Mouse (Mus musculus) MEL (cell line): ENCODE data around the gene Bpifa1. TPM values are rescaled to one million over a fixed set of nuclear protein-coding genes. Genes with fewer than 3 reads are reported as not detected.

ENCODE experiments used
- DNase-seq: peaks from one replicate; pipeline ENCODE4 v3.0.0; 2011; ENCODE audit warnings: low read depth, low spot score
- H3K27ac ChIP-seq: 2 replicates; pipeline ENCODE4 v1.5.1; 2012; ENCODE audit warnings: low read depth, mild to moderate bottlenecking, control low read depth, low read length, moderate library complexity; ENCODE audit not compliant: control insufficient read depth
- H3K27me3 ChIP-seq, 2 experiments: fragments of 150-350 bp in 1 of 2; sonication (generic) in 1 of 2; 2 replicates each; pipeline ENCODE4 v1.6.1; 2012; ENCODE audit warnings: low read length in 2 of 2, mild to moderate bottlenecking in 2 of 2, improper control_type of control experiment in 1 of 2, moderate library complexity in 1 of 2; ENCODE audit not compliant: insufficient read depth in 2 of 2, control insufficient read depth in 1 of 2
- H3K36me3 ChIP-seq, 2 experiments: 2 replicates each; pipeline ENCODE4 v1.6.1; 2012 to 2014; ENCODE audit warnings: low read length in 2 of 2, improper control_type of control experiment in 1 of 2, inconsistent platforms in 1 of 2, mild to moderate bottlenecking in 1 of 2; ENCODE audit not compliant: insufficient read depth in 2 of 2, control insufficient read depth in 1 of 2
- H3K4me1 ChIP-seq, 2 experiments: fragments of 150-350 bp in 1 of 2; sonication (generic) in 1 of 2; 2 replicates each; pipeline ENCODE4 v1.6.1; 2012; ENCODE audit warnings: low read length in 2 of 2, improper control_type of control experiment in 1 of 2, mild to moderate bottlenecking in 1 of 2; ENCODE audit not compliant: insufficient read depth in 2 of 2, control insufficient read depth in 1 of 2
- H3K4me3 ChIP-seq, 2 experiments: fragments of 150-350 bp in 1 of 2; sonication (generic) in 1 of 2; 2 replicates each; pipeline ENCODE4 v1.5.1; 2012; ENCODE audit warnings: low read depth in 2 of 2, low read length in 2 of 2, mild to moderate bottlenecking in 2 of 2, moderate library complexity in 2 of 2, control low read depth in 1 of 2, improper control_type of control experiment in 1 of 2; ENCODE audit not compliant: control insufficient read depth in 1 of 2, insufficient read depth in 1 of 2
- H3K79me2 ChIP-seq: 2 replicates; pipeline ENCODE4 v1.6.1; 2012; ENCODE audit warnings: mild to moderate bottlenecking, low read length, moderate library complexity; ENCODE audit not compliant: control insufficient read depth, poor library complexity, insufficient read depth
- H3K9ac ChIP-seq: 2 replicates; pipeline ENCODE4 v1.6.1; 2012; ENCODE audit warnings: low read depth, mild to moderate bottlenecking, control low read depth, low read length, moderate library complexity; ENCODE audit not compliant: control insufficient read depth, poor library complexity, severe bottlenecking
- H3K9me3 ChIP-seq: fragments of 150-350 bp; sonication (generic); replicated peaks from 2 replicates; pipeline ENCODE4 v1.6.1; 2012; ENCODE audit warnings: mild to moderate bottlenecking, low read length, improper control_type of control experiment, moderate library complexity; ENCODE audit not compliant: insufficient read depth
- BHLHE40 ChIP-seq: IDR thresholded peaks from 2 replicates; pipeline ENCODE4 v1.6.1; 2012; ENCODE audit warnings: low read depth, mild to moderate bottlenecking, inconsistent platforms, low read length, improper control_type of control experiment, borderline replicate concordance
- CHD1 ChIP-seq: IDR thresholded peaks from 2 replicates; pipeline ENCODE4 v1.6.1; 2012; ENCODE audit warnings: low read depth, mild to moderate bottlenecking, inconsistent platforms, low read length, improper control_type of control experiment
- CHD2 ChIP-seq: IDR thresholded peaks from 2 replicates; pipeline ENCODE4 v1.6.1; 2011; ENCODE audit warnings: low read length, improper control_type of control experiment
- CTCF ChIP-seq, 3 experiments: IDR thresholded peaks in 2 of 3; conservative IDR thresholded peaks in 1 of 3; 2 replicates each; pipeline ENCODE4 v1.5.1; 2011 to 2012; ENCODE audit warnings: low read length in 3 of 3, low read depth in 2 of 3, mild to moderate bottlenecking in 2 of 3, improper control_type of control experiment in 1 of 3, inconsistent platforms in 1 of 3, mixed read lengths in 1 of 3, moderate library complexity in 1 of 3; ENCODE audit not compliant: control insufficient read depth in 1 of 3, insufficient read depth in 1 of 3, poor library complexity in 1 of 3, severe bottlenecking in 1 of 3
- E2F4 ChIP-seq: IDR thresholded peaks from 2 replicates; pipeline ENCODE4 v1.6.1; 2011; ENCODE audit warnings: low read depth, low read length, improper control_type of control experiment, borderline replicate concordance
- ELF1 ChIP-seq: IDR thresholded peaks from 2 replicates; pipeline ENCODE4 v1.6.1; 2014; ENCODE audit warnings: low read depth, mild to moderate bottlenecking, inconsistent platforms, low read length, improper control_type of control experiment, moderate library complexity
- GABPA ChIP-seq: IDR thresholded peaks from 2 replicates; pipeline ENCODE4 v1.6.1; 2012; ENCODE audit warnings: low read depth, mild to moderate bottlenecking, inconsistent platforms, low read length, improper control_type of control experiment, moderate library complexity
- HCFC1 ChIP-seq: IDR thresholded peaks from 2 replicates; pipeline ENCODE4 v1.6.1; 2012; ENCODE audit warnings: low read depth, mild to moderate bottlenecking, inconsistent platforms, low read length, improper control_type of control experiment, moderate library complexity
- JUND ChIP-seq: IDR thresholded peaks from 2 replicates; pipeline ENCODE4 v1.6.1; 2011; ENCODE audit warnings: low read depth, mild to moderate bottlenecking, improper control_type of control experiment, low read length
- MAFK ChIP-seq: IDR thresholded peaks from 2 replicates; pipeline ENCODE4 v1.6.1; 2011; ENCODE audit warnings: low read depth, mild to moderate bottlenecking, low read length, improper control_type of control experiment, borderline replicate concordance
- MAX ChIP-seq: IDR thresholded peaks from 2 replicates; pipeline ENCODE4 v1.6.1; 2011; ENCODE audit warnings: low read length, improper control_type of control experiment
- MAZ ChIP-seq: IDR thresholded peaks from 2 replicates; pipeline ENCODE4 v1.6.1; 2012; ENCODE audit warnings: low read depth, mild to moderate bottlenecking, inconsistent platforms, low read length, improper control_type of control experiment
- MEF2A ChIP-seq: IDR thresholded peaks from 2 replicates; pipeline ENCODE4 v1.6.1; 2014; ENCODE audit warnings: low read depth, mild to moderate bottlenecking, inconsistent platforms, low read length, improper control_type of control experiment; ENCODE audit not compliant: poor library complexity, insufficient replicate concordance, severe bottlenecking; ENCODE audit errors: extremely low read depth
- NELFE ChIP-seq: IDR thresholded peaks from 2 replicates; pipeline ENCODE4 v1.6.1; 2011; ENCODE audit warnings: low read depth, low read length, improper control_type of control experiment
- NRF1 ChIP-seq: IDR thresholded peaks from 2 replicates; pipeline ENCODE4 v1.6.1; 2014; ENCODE audit warnings: low read depth, mild to moderate bottlenecking, inconsistent platforms, low read length, improper control_type of control experiment, moderate library complexity; ENCODE audit not compliant: poor library complexity, insufficient read depth, severe bottlenecking
- POLR2AphosphoS5 ChIP-seq: IDR thresholded peaks from 2 replicates; pipeline ENCODE4 v1.6.1; 2012; ENCODE audit warnings: low read depth, borderline replicate concordance, mild to moderate bottlenecking, inconsistent platforms, low read length, moderate library complexity, mixed read lengths
- RAD21 ChIP-seq: IDR thresholded peaks from 2 replicates; pipeline ENCODE4 v1.6.1; 2011; ENCODE audit warnings: mild to moderate bottlenecking, low read depth, low read length, improper control_type of control experiment
- SIN3A ChIP-seq: IDR thresholded peaks from 2 replicates; pipeline ENCODE4 v1.6.1; 2012; ENCODE audit warnings: low read length, improper control_type of control experiment, inconsistent platforms
- TCF12 ChIP-seq: IDR thresholded peaks from 2 replicates; pipeline ENCODE4 v1.6.1; 2014; ENCODE audit warnings: low read depth, mild to moderate bottlenecking, inconsistent platforms, low read length, improper control_type of control experiment, moderate library complexity
- UBTF ChIP-seq: IDR thresholded peaks from 2 replicates; pipeline ENCODE4 v1.6.1; 2012; ENCODE audit warnings: low read depth, mild to moderate bottlenecking, inconsistent platforms, low read length, improper control_type of control experiment, moderate library complexity, borderline replicate concordance; ENCODE audit not compliant: insufficient read depth
- USF2 ChIP-seq, 2 experiments: IDR thresholded peaks; 2 replicates each; pipeline ENCODE4 v1.6.1; 2011 to 2012; ENCODE audit warnings: improper control_type of control experiment in 2 of 2, low read length in 2 of 2, borderline replicate concordance in 1 of 2, inconsistent platforms in 1 of 2, low read depth in 1 of 2, mild to moderate bottlenecking in 1 of 2; ENCODE audit not compliant: insufficient read depth in 1 of 2
- ZKSCAN1 ChIP-seq: IDR thresholded peaks from 2 replicates; pipeline ENCODE4 v1.6.1; 2012; ENCODE audit warnings: low read depth, mild to moderate bottlenecking, inconsistent platforms, low read length, improper control_type of control experiment, moderate library complexity
- ZMIZ1 ChIP-seq: IDR thresholded peaks from 2 replicates; pipeline ENCODE4 v1.6.1; 2012; ENCODE audit warnings: low read depth, mild to moderate bottlenecking, inconsistent platforms, low read length, improper control_type of control experiment, moderate library complexity
- ZNF384 ChIP-seq: IDR thresholded peaks from 2 replicates; pipeline ENCODE4 v1.6.1; 2012; ENCODE audit warnings: low read depth, mild to moderate bottlenecking, inconsistent platforms, low read length, improper control_type of control experiment
- polyA plus RNA-seq, 2 experiments: library from polyadenylated mRNA; stranded (reverse) in 1 of 2; unstranded in 1 of 2; fragments of >175 nt in 1 of 2; fragments of >200 nt in 1 of 2; gene quantifications; 2 replicates each; pipeline versions ENCODE4 v1.2.1 to v1.2.4; 2012; ENCODE audit warnings: low replicate concordance in 2 of 2, low read depth in 1 of 2; ENCODE audit not compliant: insufficient read length in 2 of 2, insufficient read depth in 1 of 2, missing spikeins in 1 of 2
- total RNA-seq: library from RNA; depleted of rRNA; stranded (reverse); fragments of 300-350 nt; gene quantifications from 2 replicates; pipeline ENCODE4 v1.2.3, GENCODE M21; 2012

Bpifa1 gene
- total and polyA plus RNA-seq, 3 experiments: not detected

DNA sequence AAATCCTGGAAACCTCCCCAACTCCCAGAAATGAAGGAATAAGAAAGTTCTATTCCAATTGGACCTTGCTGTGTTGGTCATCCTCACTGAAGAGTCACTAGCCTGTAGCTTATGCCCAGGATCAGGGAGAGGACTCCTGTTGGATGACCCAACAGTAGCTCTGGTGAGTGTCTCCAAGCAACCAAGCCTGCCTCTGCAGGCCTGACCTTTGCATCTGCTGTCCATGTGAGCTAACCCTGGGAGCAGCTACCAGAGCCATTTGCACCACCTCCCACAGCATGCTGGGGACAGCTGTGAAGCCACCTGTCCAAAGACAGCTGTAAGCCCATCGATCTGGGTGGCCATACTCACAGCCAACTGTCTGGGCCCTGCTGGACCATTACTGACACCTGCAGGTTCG, 12.6 kb upstream of the Bpifa1 start, which contains the start of gene Bpifa3:
TSS of gene Bpifa3 (plus strand) at position 217 of the 400 bp plus-strand sequence.
- DNase-seq: no peak
- no peaks in the 10 kb centered on the region for H3K27me3 ChIP-seq
- H3K27ac ChIP-seq: no peak within 1 kb of the TSS
- H3K9me3 ChIP-seq: no peaks in the 10 kb centered on the region
- TF ChIP-seq E2F4: no peak
- TF ChIP-seq CTCF (IDR thresholded peaks at IDR 0.05 in 2 of 3, conservative IDR thresholded peaks at IDR 0.05 in 1 of 3; ENCODE audit: control insufficient read depth in 1 of 3, insufficient read depth in 1 of 3, low read depth in 2 of 3, low read length in 3 of 3, poor library complexity in 1 of 3, severe bottlenecking in 1 of 3): no peak
- no peak for TF ChIP-seq BHLHE40
- TF ChIP-seq MEF2A: no peak
- no peak for TF ChIP-seq ELF1
- TF ChIP-seq JUND: no peak
- no peak for TF ChIP-seq ZNF384
- no peak for TF ChIP-seq CHD2
- no peak for TF ChIP-seq MAZ
- no peak for TF ChIP-seq GABPA
- TF ChIP-seq POLR2AphosphoS5: no peak
- no peak for TF ChIP-seq SIN3A
- TF ChIP-seq MAFK: no peak
- no peak for TF ChIP-seq NELFE
- no peaks in the 10 kb centered on the region for H3K4me1 ChIP-seq
- H3K36me3 ChIP-seq: no peaks in the 10 kb centered on the region
- no peak within 1 kb of the TSS for H3K9ac ChIP-seq
- H3K79me2 ChIP-seq: no peaks in the 10 kb centered on the region
- H3K4me3 ChIP-seq: no peak within 1 kb of the TSS

DNA sequence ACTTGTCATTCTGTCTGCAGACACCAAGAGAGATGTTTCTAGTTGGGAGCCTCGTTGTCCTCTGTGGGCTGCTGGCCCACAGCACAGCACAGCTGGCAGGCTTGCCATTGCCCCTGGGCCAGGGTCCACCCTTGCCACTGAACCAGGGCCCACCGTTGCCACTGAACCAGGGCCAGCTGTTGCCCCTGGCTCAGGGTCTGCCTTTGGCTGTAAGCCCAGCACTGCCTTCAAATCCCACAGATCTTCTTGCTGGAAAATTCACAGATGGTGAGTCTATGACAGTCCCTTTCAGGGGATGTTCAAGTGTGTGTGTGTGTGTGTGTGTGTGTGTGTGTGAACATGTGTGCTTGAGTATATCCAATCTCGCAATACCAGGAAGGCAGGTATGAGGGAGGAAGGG, 1.1 kb downstream of the Bpifa1 start:
- H3K36me3 ChIP-seq: no peaks in the 10 kb centered on the region
- H3K79me2 ChIP-seq: no peaks in the 10 kb centered on the region
- H3K9ac ChIP-seq: no peak overlapping the region
- TF ChIP-seq MEF2A (no peak), ZMIZ1 (no peak), USF2 (IDR thresholded peaks at IDR 0.05; ENCODE audit: borderline replicate concordance in 1 of 2, insufficient read depth in 1 of 2, low read depth in 1 of 2, low read length in 2 of 2) (no peak), CTCF (IDR thresholded peaks at IDR 0.05 in 2 of 3, conservative IDR thresholded peaks at IDR 0.05 in 1 of 3; ENCODE audit: control insufficient read depth in 1 of 3, insufficient read depth in 1 of 3, low read depth in 2 of 3, low read length in 3 of 3, poor library complexity in 1 of 3, severe bottlenecking in 1 of 3) (no peak), HCFC1 (no peak), RAD21 (no peak), ZKSCAN1 (no peak), ZNF384 (no peak), GABPA (no peak), TCF12 (no peak), CHD2 (no peak), MAX (no peak), NRF1 (no peak), CHD1 (no peak), UBTF (no peak)
- H3K27ac ChIP-seq: no peak overlapping the region
- no peak for DNase-seq
- no peaks in the 10 kb centered on the region for H3K4me1 ChIP-seq
- H3K9me3 ChIP-seq: no peaks in the 10 kb centered on the region
- no peak overlapping the region for H3K4me3 ChIP-seq
- H3K27me3 ChIP-seq: no peaks in the 10 kb centered on the region
